Mouse (Mus musculus): ENCODE data around the gene Ociad2. TPM values are rescaled to one million over a fixed set of nuclear protein-coding genes. Genes with fewer than 3 reads are reported as not detected.

The Ociad2 gene
- polyA plus RNA-seq, 1 experiment, result 2.0 TPM

DNA sequence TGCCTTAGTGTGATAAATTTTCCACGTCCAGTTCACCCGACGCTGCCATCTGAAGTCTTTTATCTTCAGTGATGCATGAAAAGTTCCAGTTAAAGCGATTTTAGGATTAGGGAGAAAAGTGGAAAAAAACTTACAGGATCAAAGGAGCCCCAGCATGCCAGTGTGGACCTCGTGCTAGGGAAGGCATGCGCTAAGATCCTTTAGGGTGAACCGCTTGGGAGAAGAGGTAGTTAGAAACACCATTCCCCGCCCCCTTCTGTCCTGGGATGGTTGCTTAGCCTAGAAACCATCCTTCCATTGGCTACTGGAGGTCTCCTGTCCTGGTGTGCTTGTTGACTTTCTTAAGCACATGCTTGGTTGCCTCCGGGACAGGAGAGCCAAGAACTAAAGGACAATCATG is 35.2 kb upstream of the Ociad2 start:
- no peak for TF ChIP-seq CTCF (IDR thresholded peaks at IDR 0.05; ENCODE audit: control insufficient read depth, insufficient read depth, low read length)
- no peak for TF ChIP-seq POLR2A (IDR thresholded peaks at IDR 0.05; ENCODE audit: borderline replicate concordance, control insufficient read depth, low read depth, low read length)
- WGBS, result 79% methylated on average over 9 of the region's 9 CpGs
- H3K27ac ChIP-seq (ENCODE audit: control insufficient read depth, insufficient read depth, low read depth, low read length, poor library complexity), result no peak overlapping the region
- H3K4me3 ChIP-seq (replicated peaks; ENCODE audit: control insufficient read depth, low read depth, low read length), result no peak overlapping the region
- H3K4me1 ChIP-seq (ENCODE audit: control insufficient read depth, insufficient read depth, low read length), result no peaks in the 10 kb centered on the region

DNA sequence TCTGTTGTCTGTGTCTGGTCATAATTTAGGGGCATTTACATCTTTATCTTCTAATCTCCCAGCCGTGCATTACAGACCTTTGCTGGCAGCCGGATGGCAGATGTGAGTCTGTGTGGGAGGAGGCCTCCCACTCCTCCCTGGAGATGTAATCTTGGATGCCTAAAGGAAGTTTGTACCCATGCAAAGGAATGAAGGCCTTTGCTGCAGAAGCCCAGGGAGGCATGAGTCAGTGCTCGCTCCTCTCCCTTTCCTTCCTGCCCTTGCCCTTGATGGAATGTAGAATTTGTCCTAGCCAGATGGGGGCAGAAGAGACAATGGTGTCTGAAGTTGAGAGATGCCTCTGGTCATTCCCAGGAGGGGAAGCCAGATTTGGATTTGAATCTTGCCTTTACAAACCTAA is 32.4 kb upstream of the Ociad2 start:
- Histone ChIP-seq H3K4me3 (replicated peaks; ENCODE audit: control insufficient read depth, low read depth, low read length) (no peak overlapping the region), H3K4me1 (ENCODE audit: control insufficient read depth, insufficient read depth, low read length) (no peaks in the 10 kb centered on the region), H3K27ac (ENCODE audit: control insufficient read depth, insufficient read depth, low read depth, low read length, poor library complexity) (no peak overlapping the region)
- no peak for TF ChIP-seq CTCF (IDR thresholded peaks at IDR 0.05; ENCODE audit: control insufficient read depth, insufficient read depth, low read length)
- TF ChIP-seq POLR2A (IDR thresholded peaks at IDR 0.05; ENCODE audit: borderline replicate concordance, control insufficient read depth, low read depth, low read length), result no peak
- 60% methylated on average over 3 of the region's 3 CpGs for WGBS

DNA sequence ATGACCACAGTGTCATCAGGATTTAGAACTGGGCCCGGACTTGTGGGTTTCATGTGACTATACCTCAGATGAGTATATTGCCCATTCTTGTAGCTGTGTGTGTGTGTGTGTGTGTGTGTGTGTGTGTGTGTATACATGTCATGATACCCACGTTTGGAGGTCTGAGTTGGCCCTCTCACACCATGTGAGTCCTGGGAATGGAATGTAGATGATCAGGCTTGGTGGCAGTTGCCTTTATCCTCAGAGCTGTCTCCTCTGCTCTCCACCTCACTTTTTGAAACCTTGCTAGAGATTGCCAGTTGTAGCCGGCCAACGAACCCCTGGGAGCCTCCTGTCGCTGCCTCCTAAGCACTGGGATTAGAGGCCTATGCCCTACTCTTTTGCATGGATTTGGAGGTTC is 31.8 kb upstream of the Ociad2 start:
- TF ChIP-seq POLR2A (IDR thresholded peaks at IDR 0.05; ENCODE audit: borderline replicate concordance, control insufficient read depth, low read depth, low read length), result no peak
- TF ChIP-seq CTCF (IDR thresholded peaks at IDR 0.05; ENCODE audit: control insufficient read depth, insufficient read depth, low read length), result no peak
- WGBS, result 78% methylated on average over 5 of the region's 5 CpGs
- no peak overlapping the region for H3K4me3 ChIP-seq (replicated peaks; ENCODE audit: control insufficient read depth, low read depth, low read length)
- H3K4me1 ChIP-seq (ENCODE audit: control insufficient read depth, insufficient read depth, low read length), result no peaks in the 10 kb centered on the region
- no peak overlapping the region for H3K27ac ChIP-seq (ENCODE audit: control insufficient read depth, insufficient read depth, low read depth, low read length, poor library complexity)

GRCm38 (mm10) chr5:73369731-73370130 is 28.9 kb upstream of the Ociad2 start:
- Histone ChIP-seq H3K4me3 (replicated peaks; ENCODE audit: control insufficient read depth, low read depth, low read length) (no peak overlapping the region), H3K27ac (ENCODE audit: control insufficient read depth, insufficient read depth, low read depth, low read length, poor library complexity) (no peak overlapping the region), H3K4me1 (ENCODE audit: control insufficient read depth, insufficient read depth, low read length) (no peaks in the 10 kb centered on the region)
- 69% methylated on average over 3 of the region's 3 CpGs for WGBS
- TF ChIP-seq CTCF (IDR thresholded peaks at IDR 0.05; ENCODE audit: control insufficient read depth, insufficient read depth, low read length), result no peak
- TF ChIP-seq POLR2A (IDR thresholded peaks at IDR 0.05; ENCODE audit: borderline replicate concordance, control insufficient read depth, low read depth, low read length), result no peak

- H3K4me3 ChIP-seq (replicated peaks; ENCODE audit: control insufficient read depth, low read depth, low read length), result no peak overlapping the region
- no peak for TF ChIP-seq POLR2A (IDR thresholded peaks at IDR 0.05; ENCODE audit: borderline replicate concordance, control insufficient read depth, low read depth, low read length)
- no peak for TF ChIP-seq CTCF (IDR thresholded peaks at IDR 0.05; ENCODE audit: control insufficient read depth, insufficient read depth, low read length)
- WGBS, result 71% methylated on average over 10 of the region's 10 CpGs
- no peak overlapping the region for H3K27ac ChIP-seq (ENCODE audit: control insufficient read depth, insufficient read depth, low read depth, low read length, poor library complexity)
- no peaks in the 10 kb centered on the region for H3K4me1 ChIP-seq (ENCODE audit: control insufficient read depth, insufficient read depth, low read length)
These were observed 28.1 kb upstream of the Ociad2 start for GRCm38 (mm10) chr5:73368845-73369447.

- no peak for TF ChIP-seq POLR2A (IDR thresholded peaks at IDR 0.05; ENCODE audit: borderline replicate concordance, control insufficient read depth, low read depth, low read length)
- no peak for TF ChIP-seq CTCF (IDR thresholded peaks at IDR 0.05; ENCODE audit: control insufficient read depth, insufficient read depth, low read length)
- Histone ChIP-seq H3K4me1 (ENCODE audit: control insufficient read depth, insufficient read depth, low read length) (no peaks in the 10 kb centered on the region), H3K27ac (ENCODE audit: control insufficient read depth, insufficient read depth, low read depth, low read length, poor library complexity) (no peak overlapping the region), H3K4me3 (replicated peaks; ENCODE audit: control insufficient read depth, low read depth, low read length) (no peak overlapping the region)
- 82% methylated on average over 4 of the region's 4 CpGs for WGBS
These were observed 27.1 kb upstream of the Ociad2 start for GRCm38 (mm10) chr5:73367906-73368305.

DNA sequence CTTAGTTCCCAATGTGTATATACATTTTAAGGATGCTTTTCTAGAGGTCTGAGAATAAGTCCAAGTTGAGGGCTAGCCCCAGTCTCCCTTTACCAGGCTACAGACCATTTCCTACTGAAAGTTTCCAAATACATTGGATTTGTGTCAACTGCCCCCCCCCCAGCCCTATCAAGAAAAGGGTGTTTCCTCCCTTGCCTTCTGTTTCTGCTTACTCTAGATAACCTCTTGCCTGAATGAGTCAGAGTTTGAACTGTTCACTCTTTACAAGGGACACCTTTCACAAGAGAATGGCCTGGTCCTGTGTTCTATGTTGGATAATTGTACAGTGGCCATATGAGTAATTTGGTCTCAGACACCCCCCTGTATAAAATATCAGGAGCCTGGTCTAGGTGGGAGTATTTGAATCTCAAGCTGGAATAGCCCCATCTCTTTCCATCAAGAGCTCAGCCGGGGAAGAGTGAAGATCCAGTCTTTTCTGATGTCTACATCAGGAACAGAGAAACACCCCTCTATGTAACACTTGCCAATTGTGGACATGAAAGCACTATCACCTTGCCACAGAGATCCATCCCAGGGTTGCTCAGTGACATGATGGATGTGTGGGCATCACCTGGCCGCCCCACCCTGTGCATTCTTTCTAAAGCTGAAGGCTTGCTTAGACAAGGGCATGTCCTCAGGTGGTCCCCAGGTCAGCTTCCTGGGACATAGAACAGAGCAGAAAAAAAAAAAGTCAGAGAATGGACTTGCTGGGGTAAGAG is 23.5 kb upstream of the Ociad2 start:
- Histone ChIP-seq H3K4me3 (replicated peaks; ENCODE audit: control insufficient read depth, low read depth, low read length) (no peak overlapping the region), H3K27ac (ENCODE audit: control insufficient read depth, insufficient read depth, low read depth, low read length, poor library complexity) (no peak overlapping the region), H3K4me1 (ENCODE audit: control insufficient read depth, insufficient read depth, low read length) (no peaks in the 10 kb centered on the region)
- no peak for TF ChIP-seq CTCF (IDR thresholded peaks at IDR 0.05; ENCODE audit: control insufficient read depth, insufficient read depth, low read length)
- no peak for TF ChIP-seq POLR2A (IDR thresholded peaks at IDR 0.05; ENCODE audit: borderline replicate concordance, control insufficient read depth, low read depth, low read length)
- WGBS, result 87% methylated on average over 2 of the region's 2 CpGs

- Histone ChIP-seq H3K4me1 (ENCODE audit: control insufficient read depth, insufficient read depth, low read length) (no peaks in the 10 kb centered on the region), H3K4me3 (replicated peaks; ENCODE audit: control insufficient read depth, low read depth, low read length) (no peak overlapping the region), H3K27ac (ENCODE audit: control insufficient read depth, insufficient read depth, low read depth, low read length, poor library complexity) (no peak overlapping the region)
- WGBS, result 89% methylated on average over 5 of the region's 5 CpGs
- TF ChIP-seq POLR2A (IDR thresholded peaks at IDR 0.05; ENCODE audit: borderline replicate concordance, control insufficient read depth, low read depth, low read length) (no peak), CTCF (IDR thresholded peaks at IDR 0.05; ENCODE audit: control insufficient read depth, insufficient read depth, low read length) (no peak)
These were observed 22.0 kb upstream of the Ociad2 start for GRCm38 (mm10) chr5:73362791-73363190.
